Mouse (Mus musculus) hindbrain, embryonic 15.5 days (tissue): Measurements from ENCODE around the gene Hydin. TPM values are rescaled to one million over a fixed set of nuclear protein-coding genes. Genes with fewer than 3 reads are reported as not detected.
"Not testable (repeated sequence)": the region's sequence is repeated elsewhere in the genome, so short reads cannot be mapped to it uniquely, and the experiment has no call there.

ENCODE experiments used
- ATAC-seq: fragments of 200-750 bp; cut with Nextera tagmentation; 2 replicates; pipeline ENCODE4 v1.8.0; 2017; ENCODE audit warnings: low read depth, moderate number of reproducible peaks, moderate TSS enrichment; ENCODE audit not compliant: low FRiP score
- H3K27ac ChIP-seq: fragments of 300-500 bp; sonication (generic); replicated peaks from 2 replicates; pipeline ENCODE4 v1.5.1; 2015; ENCODE audit warnings: mild to moderate bottlenecking, inconsistent platforms
- H3K27me3 ChIP-seq: fragments of 300-500 bp; sonication (generic); 2 replicates; pipeline ENCODE4 v1.6.1; 2015; ENCODE audit warnings: control low read depth, inconsistent platforms
- H3K36me3 ChIP-seq: fragments of 300-500 bp; sonication (generic); 2 replicates; pipeline ENCODE4 v1.6.1; 2015; ENCODE audit warnings: control low read depth, inconsistent platforms
- H3K4me1 ChIP-seq: fragments of 300-500 bp; sonication (generic); replicated peaks from 2 replicates; pipeline ENCODE4 v1.6.1; 2015; ENCODE audit warnings: control low read depth, inconsistent platforms
- H3K4me2 ChIP-seq: fragments of 300-500 bp; sonication (generic); 2 replicates; pipeline ENCODE4 v1.6.1; 2015; ENCODE audit warnings: moderate library complexity, mild to moderate bottlenecking, inconsistent platforms
- H3K4me3 ChIP-seq: fragments of 300-500 bp; sonication (generic); 2 replicates; pipeline ENCODE4 v1.5.1; 2015; ENCODE audit warnings: mild to moderate bottlenecking, inconsistent platforms
- H3K9ac ChIP-seq: fragments of 300-500 bp; sonication (generic); 2 replicates; pipeline ENCODE4 v1.6.1; 2015; ENCODE audit warnings: inconsistent platforms
- H3K9me3 ChIP-seq: fragments of 300-500 bp; sonication (generic); 2 replicates; pipeline ENCODE4 v1.6.1; 2016; ENCODE audit warnings: control low read depth, inconsistent platforms
- WGBS: fragments of 180-500 bp; shearing (Covaris S2); methylation state at CpG from one replicate; pipeline ENCODE4 v1.1.7; 2015; 5-methylcytosine and 5-hydroxymethylcytosine counted together
- polyA plus RNA-seq: library from polyadenylated mRNA; unstranded; fragments of >200 nt; fragmentation: Nextera tagmentation; extraction: Ambion mirVana; gene quantifications from 2 replicates; pipeline ENCODE4 v1.2.1, GENCODE M21; 2015

The Hydin gene
- polyA plus RNA-seq, 1 experiment from 2014 or later, result 0.41 TPM

GRCm38 (mm10) chr8:110340090-110340703 lies 73.4 kb downstream of the Hydin start:
- ATAC-seq, result no peak
- no peak overlapping the region for H3K27ac ChIP-seq
- 90% methylated on average over 12 of the region's 12 CpGs for WGBS
- H3K9me3 ChIP-seq, result no peaks in the 10 kb centered on the region
- H3K4me2 ChIP-seq, result no peak overlapping the region
- no peak overlapping the region for H3K4me3 ChIP-seq
- H3K9ac ChIP-seq, result no peak overlapping the region
- H3K4me1 ChIP-seq, result no peaks in the 10 kb centered on the region
- no peaks in the 10 kb centered on the region for H3K36me3 ChIP-seq
- H3K27me3 ChIP-seq, result no peaks in the 10 kb centered on the region

- Histone ChIP-seq H3K4me3 (no peak overlapping the region), H3K27ac (no peak overlapping the region), H3K9ac (no peak overlapping the region), H3K9me3 (no peaks in the 10 kb centered on the region), H3K36me3 (no peaks in the 10 kb centered on the region), H3K27me3 (no peaks in the 10 kb centered on the region), H3K4me1 (no peaks in the 10 kb centered on the region), H3K4me2 (no peak overlapping the region)
- no peak for ATAC-seq
- WGBS, result 77% methylated on average over 12 of the region's 12 CpGs
Observed at GRCm38 (mm10) chr8:110345697-110346394, 79.1 kb downstream of the Hydin start.

- Histone ChIP-seq H3K27ac (no peak overlapping the region), H3K4me1 (no peaks in the 10 kb centered on the region), H3K4me3 (no peak overlapping the region), H3K9ac (no peak overlapping the region), H3K36me3 (no peaks in the 10 kb centered on the region), H3K4me2 (no peak overlapping the region), H3K9me3 (no peaks in the 10 kb centered on the region), H3K27me3 (no peaks in the 10 kb centered on the region)
- WGBS, result 95% methylated on average over 1 of the region's 1 CpGs
- no peak for ATAC-seq
Observed at GRCm38 (mm10) chr8:110346915-110347314, 80.1 kb downstream of the Hydin start.

- no peaks in the 10 kb centered on the region for H3K4me1 ChIP-seq
- H3K27ac ChIP-seq, result no peak overlapping the region
- no peak for ATAC-seq
- WGBS, result 91% methylated on average over 3 of the region's 3 CpGs
- H3K4me2 ChIP-seq, result no peak overlapping the region
- H3K27me3 ChIP-seq, result no peaks in the 10 kb centered on the region
- no peaks in the 10 kb centered on the region for H3K36me3 ChIP-seq
- no peak overlapping the region for H3K9ac ChIP-seq
- H3K9me3 ChIP-seq, result no peaks in the 10 kb centered on the region
- no peak overlapping the region for H3K4me3 ChIP-seq
Observed at GRCm38 (mm10) chr8:110350725-110351124, 83.9 kb downstream of the Hydin start.

GRCm38 (mm10) chr8:110351909-110352308 lies 85.1 kb downstream of the Hydin start:
- Histone ChIP-seq H3K4me3 (no peak overlapping the region), H3K36me3 (no peaks in the 10 kb centered on the region), H3K9ac (no peak overlapping the region), H3K4me1 (no peaks in the 10 kb centered on the region), H3K27ac (no peak overlapping the region), H3K4me2 (no peak overlapping the region), H3K9me3 (no peaks in the 10 kb centered on the region), H3K27me3 (no peaks in the 10 kb centered on the region)
- ATAC-seq, result no peak
- WGBS, result 95% methylated on average over 5 of the region's 5 CpGs

- 81% methylated on average over 4 of the region's 4 CpGs for WGBS
- no peak overlapping the region for H3K9ac ChIP-seq
- no peaks in the 10 kb centered on the region for H3K9me3 ChIP-seq
Observed at GRCm38 (mm10) chr8:110362975-110363374, 96.2 kb downstream of the Hydin start.

GRCm38 (mm10) chr8:110372836-110373235 lies 106.1 kb downstream of the Hydin start:
- no peaks in the 10 kb centered on the region for H3K36me3 ChIP-seq
- no peaks in the 10 kb centered on the region for H3K4me1 ChIP-seq

More at GRCm38 (mm10) chr8:110362975-110363374, 96.2 kb downstream of the Hydin start:
- Histone ChIP-seq H3K27me3 (no peaks in the 10 kb centered on the region), H3K27ac (no peak overlapping the region), H3K4me3 (no peak overlapping the region), H3K36me3 (no peaks in the 10 kb centered on the region), H3K4me2 (no peak overlapping the region), H3K4me1 (no peaks in the 10 kb centered on the region)
- ATAC-seq, result no peak

GRCm38 (mm10) chr8:110373695-110374094 lies 106.9 kb downstream of the Hydin start:
- 91% methylated on average over 4 of the region's 4 CpGs for WGBS
- H3K9me3 ChIP-seq, result no peaks in the 10 kb centered on the region

More at GRCm38 (mm10) chr8:110372836-110373235, 106.1 kb downstream of the Hydin start:
- no peaks in the 10 kb centered on the region for H3K27me3 ChIP-seq
- no peak overlapping the region for H3K4me3 ChIP-seq
- 86% methylated on average over 13 of the region's 13 CpGs for WGBS
- H3K4me2 ChIP-seq, result no peak overlapping the region
- no peak for ATAC-seq
- no peak overlapping the region for H3K9ac ChIP-seq
- no peak overlapping the region for H3K27ac ChIP-seq
- H3K9me3 ChIP-seq, result no peaks in the 10 kb centered on the region

GRCm38 (mm10) chr8:110382751-110383150 lies 116.0 kb downstream of the Hydin start:
- H3K27ac ChIP-seq, result no peak overlapping the region
- no peaks in the 10 kb centered on the region for H3K27me3 ChIP-seq
- H3K36me3 ChIP-seq, result no peaks in the 10 kb centered on the region
- H3K9ac ChIP-seq, result no peak overlapping the region
- no peak overlapping the region for H3K4me3 ChIP-seq
- no peak for ATAC-seq
- H3K4me2 ChIP-seq, result no peak overlapping the region
- WGBS, result 16% methylated on average over 8 of the region's 8 CpGs
- H3K4me1 ChIP-seq, result 0 out of 2 replicates have a peak, but pooled peaks cover 3% of the 10 kb centered on the region
- H3K9me3 ChIP-seq, result no peaks in the 10 kb centered on the region

More at GRCm38 (mm10) chr8:110373695-110374094, 106.9 kb downstream of the Hydin start:
- H3K9ac ChIP-seq, result no peak overlapping the region
- no peaks in the 10 kb centered on the region for H3K27me3 ChIP-seq
- no peaks in the 10 kb centered on the region for H3K36me3 ChIP-seq
- H3K4me3 ChIP-seq, result no peak overlapping the region
- no peak for ATAC-seq
- H3K27ac ChIP-seq, result no peak overlapping the region
- no peaks in the 10 kb centered on the region for H3K4me1 ChIP-seq
- no peak overlapping the region for H3K4me2 ChIP-seq

- WGBS, result 94% methylated on average over 6 of the region's 6 CpGs
Observed at GRCm38 (mm10) chr8:110384632-110385031, 117.9 kb downstream of the Hydin start.

GRCm38 (mm10) chr8:110395656-110396055 lies 128.9 kb downstream of the Hydin start:
- H3K27ac ChIP-seq, result no peak overlapping the region
- no peaks in the 10 kb centered on the region for H3K36me3 ChIP-seq
- no peak overlapping the region for H3K4me3 ChIP-seq
- no peaks in the 10 kb centered on the region for H3K9me3 ChIP-seq
- H3K4me2 ChIP-seq, result no peak overlapping the region
- H3K9ac ChIP-seq, result no peak overlapping the region
- 82% methylated on average over 4 of the region's 4 CpGs for WGBS
- H3K27me3 ChIP-seq, result no peaks in the 10 kb centered on the region
- no peaks in the 10 kb centered on the region; the same call in 1 of the 2 replicates for H3K4me1 ChIP-seq
- no peak for ATAC-seq

More at GRCm38 (mm10) chr8:110384632-110385031, 117.9 kb downstream of the Hydin start:
- H3K4me1 ChIP-seq, H3K4me3 ChIP-seq, H3K36me3 ChIP-seq, H3K27me3 ChIP-seq, H3K9me3 ChIP-seq, H3K9ac ChIP-seq, H3K27ac ChIP-seq, ATAC-seq, H3K4me2 ChIP-seq: not testable (repeated sequence)

GRCm38 (mm10) chr8:110400536-110400935 lies 133.8 kb downstream of the Hydin start:
- Histone ChIP-seq H3K4me2 (no peak overlapping the region), H3K27me3 (no peaks in the 10 kb centered on the region), H3K4me3 (no peak overlapping the region), H3K9ac (no peak overlapping the region), H3K9me3 (no peaks in the 10 kb centered on the region), H3K27ac (no peak overlapping the region), H3K36me3 (no peaks in the 10 kb centered on the region), H3K4me1 (no peaks in the 10 kb centered on the region)
- no peak for ATAC-seq
- 91% methylated on average over 6 of the region's 6 CpGs for WGBS
